Mouse (Mus musculus) lung, embryonic 16.5 days (tissue): ENCODE results near the gene Krtap10-10. TPM values are rescaled to one million over a fixed set of nuclear protein-coding genes. Genes with fewer than 3 reads are reported as not detected.

Experiments used
- ATAC-seq: fragments of 200-750 bp; cut with Nextera tagmentation; 2 replicates; pipeline ENCODE4 v1.8.0; 2017; ENCODE audit warnings: low read depth, mild to moderate bottlenecking, moderate library complexity
- H3K27ac ChIP-seq: fragments of 300-500 bp; sonication (generic); 2 replicates; pipeline ENCODE4 v1.5.1; 2014; ENCODE audit warnings: mild to moderate bottlenecking, control low read depth, low read length
- H3K27me3 ChIP-seq: fragments of 300-500 bp; sonication (generic); 2 replicates; pipeline ENCODE4 v1.6.1; 2014; ENCODE audit warnings: low read depth, low read length, mixed read lengths; ENCODE audit not compliant: control insufficient read depth, insufficient read depth
- H3K36me3 ChIP-seq: fragments of 300-500 bp; sonication (generic); 2 replicates; pipeline ENCODE4 v1.6.1; 2014; ENCODE audit warnings: low read length; ENCODE audit not compliant: control insufficient read depth, insufficient read depth
- H3K4me1 ChIP-seq: fragments of 300-500 bp; sonication (generic); replicated peaks from 2 replicates; pipeline ENCODE4 v1.6.1; 2014; ENCODE audit warnings: low read length, mixed read lengths; ENCODE audit not compliant: control insufficient read depth, insufficient read depth
- H3K4me2 ChIP-seq: fragments of 300-500 bp; sonication (generic); 2 replicates; pipeline ENCODE4 v1.6.1; 2014; ENCODE audit warnings: low read depth, low read length, control low read depth
- H3K4me3 ChIP-seq: fragments of 300-500 bp; sonication (generic); 2 replicates; pipeline ENCODE4 v1.5.1; 2014; ENCODE audit warnings: mild to moderate bottlenecking, low read length, control low read depth
- H3K9ac ChIP-seq: fragments of 300-500 bp; sonication (generic); 2 replicates; pipeline ENCODE4 v1.6.1; 2014; ENCODE audit warnings: low read length, control low read depth
- H3K9me3 ChIP-seq: fragments of 300-500 bp; sonication (generic); 2 replicates; pipeline ENCODE4 v1.6.1; 2016; ENCODE audit warnings: low read length; ENCODE audit not compliant: control insufficient read depth
- WGBS: fragments of 180-500 bp; shearing (Covaris S2); extraction: QIAGEN DNeasy Blood & Tissue Kit; methylation state at CpG from one replicate; pipeline ENCODE4 v1.1.7; 2014; 5-methylcytosine and 5-hydroxymethylcytosine counted together
- polyA plus RNA-seq: library from polyadenylated mRNA; unstranded; fragments of >200 nt; fragmentation: Nextera tagmentation; extraction: Ambion mirVana; gene quantifications from 2 replicates; pipeline ENCODE4 v1.2.1, GENCODE M21; 2015

The Krtap10-10 gene
- polyA plus RNA-seq, 1 experiment from 2014 or later = not detected

GRCm38 (mm10) chr10:77814382-77814781 is 21.4 kb upstream of the Krtap10-10 start, which contains the start of gene Gm2696:
Gm2696 (plus strand) TSS chr10:77814682.
- no peak within 1 kb of the TSS for H3K9ac ChIP-seq

GRCm38 (mm10) chr10:77815514-77815913 is 20.2 kb upstream of the Krtap10-10 start:
- Histone ChIP-seq H3K4me3 (no peak overlapping the region), H3K36me3 (no peaks in the 10 kb centered on the region), H3K9ac (no peak overlapping the region), H3K9me3 (no peaks in the 10 kb centered on the region), H3K4me1 (no peaks in the 10 kb centered on the region), H3K4me2 (no peak overlapping the region), H3K27ac (no peak overlapping the region), H3K27me3 (no peaks in the 10 kb centered on the region)
- no peak for ATAC-seq
- WGBS = 24% methylated on average over 5 of the region's 5 CpGs

More at GRCm38 (mm10) chr10:77814382-77814781, 21.4 kb upstream of the Krtap10-10 start, which contains the start of gene Gm2696:
- Histone ChIP-seq H3K36me3 (no peaks in the 10 kb centered on the region), H3K4me2 (no peak within 1 kb of the TSS), H3K4me3 (no peak within 1 kb of the TSS), H3K27me3 (no peaks in the 10 kb centered on the region), H3K9me3 (no peaks in the 10 kb centered on the region; the same call in 1 of the 2 replicates), H3K4me1 (no peaks in the 10 kb centered on the region), H3K27ac (no peak within 1 kb of the TSS)
- no peak for ATAC-seq
- WGBS = 12% methylated on average over 4 of the region's 4 CpGs

GRCm38 (mm10) chr10:77818523-77818922 is 17.2 kb upstream of the Krtap10-10 start:
- 96% methylated on average over 4 of the region's 4 CpGs for WGBS
- Histone ChIP-seq H3K9ac (no peak overlapping the region), H3K36me3 (no peaks in the 10 kb centered on the region), H3K27ac (no peak overlapping the region), H3K4me3 (no peak overlapping the region), H3K4me1 (no peaks in the 10 kb centered on the region), H3K4me2 (no peak overlapping the region), H3K27me3 (no peaks in the 10 kb centered on the region), H3K9me3 (no peaks in the 10 kb centered on the region)
- ATAC-seq = no peak

- no peak for ATAC-seq
Observed at GRCm38 (mm10) chr10:77819203-77819602, 16.5 kb upstream of the Krtap10-10 start.

GRCm38 (mm10) chr10:77826951-77827350 is 8.8 kb upstream of the Krtap10-10 start, which contains the start of gene Krtap10-4:
Krtap10-4 (minus strand) TSS chr10:77827095.
- ATAC-seq = peak; percentile 47; the same call in 1 of the 2 replicates
- Histone ChIP-seq H3K4me1 (no peaks in the 10 kb centered on the region), H3K9ac (no peak within 1 kb of the TSS), H3K36me3 (no peaks in the 10 kb centered on the region), H3K27ac (no peak within 1 kb of the TSS), H3K9me3 (no peaks in the 10 kb centered on the region), H3K4me2 (no peak within 1 kb of the TSS), H3K27me3 (no peaks in the 10 kb centered on the region), H3K4me3 (no peak within 1 kb of the TSS)
- WGBS = 52% methylated on average over 6 of the region's 6 CpGs

More at GRCm38 (mm10) chr10:77819203-77819602, 16.5 kb upstream of the Krtap10-10 start:
- H3K36me3 ChIP-seq = no peaks in the 10 kb centered on the region
- H3K27ac ChIP-seq = no peak overlapping the region
- H3K4me3 ChIP-seq = no peak overlapping the region
- no peak overlapping the region for H3K4me2 ChIP-seq
- H3K4me1 ChIP-seq = no peaks in the 10 kb centered on the region
- 35% methylated on average over 4 of the region's 4 CpGs for WGBS
- H3K9ac ChIP-seq = no peak overlapping the region
- no peaks in the 10 kb centered on the region for H3K9me3 ChIP-seq
- H3K27me3 ChIP-seq = no peaks in the 10 kb centered on the region

GRCm38 (mm10) chr10:77839006-77839405 is 3.3 kb downstream of the Krtap10-10 start:
- no peaks in the 10 kb centered on the region for H3K27me3 ChIP-seq
- no peaks in the 10 kb centered on the region for H3K36me3 ChIP-seq
- no peak for ATAC-seq
- H3K9ac ChIP-seq = no peak overlapping the region
- H3K27ac ChIP-seq = no peak overlapping the region
- WGBS = 65% methylated on average over 6 of the region's 6 CpGs
- no peaks in the 10 kb centered on the region for H3K4me1 ChIP-seq
- H3K4me3 ChIP-seq = no peak overlapping the region
- no peak overlapping the region for H3K4me2 ChIP-seq
- 0 out of 2 replicates have a peak, but pooled peaks cover 2% of the 10 kb centered on the region for H3K9me3 ChIP-seq

GRCm38 (mm10) chr10:77846503-77846902 is 10.8 kb downstream of the Krtap10-10 start, which contains the start of gene Gm36176:
Gm36176 (plus strand) TSS chr10:77846803.
- Histone ChIP-seq H3K4me3 (no peak within 1 kb of the TSS), H3K27ac (no peak within 1 kb of the TSS), H3K27me3 (no peaks in the 10 kb centered on the region), H3K36me3 (no peaks in the 10 kb centered on the region), H3K9ac (no peak within 1 kb of the TSS), H3K4me1 (no peaks in the 10 kb centered on the region), H3K4me2 (no peak within 1 kb of the TSS), H3K9me3 (0 out of 2 replicates have a peak, but pooled peaks cover 2% of the 10 kb centered on the region)
- WGBS = 48% methylated on average over 3 of the region's 3 CpGs
- ATAC-seq = no peak

GRCm38 (mm10) chr10:77846961-77847360 is 11.2 kb downstream of the Krtap10-10 start:
- no peaks in the 10 kb centered on the region for H3K36me3 ChIP-seq
- ATAC-seq = no peak
- H3K4me1 ChIP-seq = no peaks in the 10 kb centered on the region
- no peak overlapping the region for H3K4me2 ChIP-seq
- H3K27me3 ChIP-seq = no peaks in the 10 kb centered on the region
- H3K9me3 ChIP-seq = 0 out of 2 replicates have a peak, but pooled peaks cover 2% of the 10 kb centered on the region
- no peak overlapping the region for H3K9ac ChIP-seq
- no peak overlapping the region for H3K27ac ChIP-seq
- 10% methylated on average over 2 of the region's 2 CpGs for WGBS
- H3K4me3 ChIP-seq = no peak overlapping the region

- H3K9me3 ChIP-seq = 0 out of 2 replicates have a peak, but pooled peaks cover 2% of the 10 kb centered on the region
- 86% methylated on average over 2 of the region's 2 CpGs for WGBS
- no peak overlapping the region for H3K9ac ChIP-seq
- H3K27ac ChIP-seq = no peak overlapping the region
- no peak overlapping the region for H3K4me3 ChIP-seq
- no peak for ATAC-seq
- no peaks in the 10 kb centered on the region for H3K4me1 ChIP-seq
- H3K36me3 ChIP-seq = no peaks in the 10 kb centered on the region
- H3K27me3 ChIP-seq = no peaks in the 10 kb centered on the region
- H3K4me2 ChIP-seq = no peak overlapping the region
Observed at GRCm38 (mm10) chr10:77847538-77847937, 11.8 kb downstream of the Krtap10-10 start.
